Mouse (Mus musculus): ENCODE data around the gene Usp50.

Usp50 gene

DNA sequence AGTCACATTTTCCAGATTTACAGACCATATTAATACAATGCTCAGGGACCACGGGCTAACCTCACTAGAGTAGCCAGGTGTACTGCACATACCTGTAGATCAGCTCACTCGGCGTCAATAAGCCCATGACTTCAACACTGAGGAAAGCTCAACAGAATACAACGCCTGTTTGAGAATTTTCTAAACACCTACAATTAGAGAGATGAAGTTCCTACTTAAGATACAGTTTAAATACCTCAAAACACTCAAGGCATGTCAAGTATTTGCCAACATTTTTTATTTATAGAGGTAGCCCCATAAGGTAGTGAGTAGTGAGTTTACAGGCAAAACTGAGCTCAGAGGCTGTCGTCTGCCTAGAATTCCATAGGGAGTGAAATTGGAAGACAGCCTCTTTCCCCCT, 39.9 kb downstream of the Usp50 start:
- in situ Hi-C loops (cut with MboI), result no loop called here

DNA sequence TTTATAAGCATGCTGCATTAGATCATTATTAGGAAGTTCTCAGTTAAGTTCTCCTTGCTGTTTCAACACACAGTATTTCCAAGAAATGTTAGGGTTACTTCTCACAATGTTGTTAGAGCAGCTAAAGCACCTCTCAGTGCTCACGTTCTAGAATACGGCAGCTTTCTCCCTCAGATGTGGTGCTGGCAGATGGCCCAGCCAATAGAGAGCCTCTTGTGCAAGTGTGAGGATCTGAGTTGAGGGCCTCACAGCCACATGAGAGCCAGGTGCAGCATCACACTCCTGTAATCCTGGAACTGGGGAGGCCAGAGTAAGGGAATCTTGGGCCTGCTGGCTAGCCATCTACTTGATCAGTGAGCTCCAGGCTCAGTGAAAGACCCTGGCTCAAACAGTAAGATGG, 43.0 kb downstream of the Usp50 start:
- in situ Hi-C loops (cut with MboI), result no loop called here

DNA sequence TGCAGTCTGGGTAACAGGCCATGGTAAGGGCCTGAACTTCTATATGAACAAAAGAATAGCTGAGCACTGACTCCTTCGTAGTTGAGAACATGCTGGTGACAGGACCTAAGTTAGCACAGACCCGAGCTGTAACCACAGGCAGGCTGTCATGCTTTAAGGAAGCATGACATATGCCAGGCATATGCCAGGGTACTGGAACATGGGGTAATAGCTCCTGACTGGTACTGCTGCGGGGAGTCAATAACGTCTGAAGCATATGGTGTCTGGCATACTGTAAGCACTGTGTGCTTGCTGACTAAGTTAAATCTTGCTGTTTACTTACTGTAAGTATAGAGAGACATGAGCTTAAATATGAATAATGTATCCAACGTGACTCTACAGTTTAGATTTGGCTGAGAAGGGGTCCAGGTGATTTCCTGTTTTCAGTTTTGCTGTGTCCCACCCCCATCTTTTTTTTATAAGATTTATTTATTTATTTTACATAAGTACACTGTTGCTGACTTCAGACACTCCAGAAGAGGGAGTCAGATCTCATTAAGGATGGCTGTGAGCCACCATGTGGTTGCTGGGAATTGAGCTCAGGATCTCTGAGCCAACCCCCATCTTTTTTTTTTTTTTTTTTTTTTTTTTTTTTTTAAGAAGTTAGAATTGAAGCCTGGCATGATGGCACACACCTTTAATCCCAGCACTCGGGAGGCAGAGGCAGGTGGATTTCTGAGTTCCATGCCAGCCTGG, 47.8 kb downstream of the Usp50 start:
- in situ Hi-C loops (cut with MboI), result no loop called here

DNA sequence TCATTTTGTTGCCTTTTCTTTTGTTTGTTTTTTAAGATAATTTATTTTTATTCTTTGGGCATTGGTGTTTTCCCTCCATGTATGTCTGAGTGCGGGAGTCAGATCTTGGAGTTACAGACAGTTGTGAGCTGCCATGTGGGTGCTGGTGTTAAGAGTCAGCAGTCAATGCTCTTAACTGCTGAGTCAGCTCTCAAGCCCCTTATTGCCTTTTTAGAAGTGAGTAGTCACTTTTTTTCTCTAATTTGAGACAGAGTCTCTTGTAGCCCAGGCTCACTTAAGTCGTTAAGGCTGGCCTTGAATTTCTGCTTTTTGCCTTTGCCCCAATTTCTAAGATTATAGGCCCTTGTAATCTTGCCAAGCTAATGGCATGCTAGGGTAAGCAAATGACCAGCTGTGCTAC, 52.8 kb downstream of the Usp50 start:
- in situ Hi-C loops (cut with MboI), result no loop called here

DNA sequence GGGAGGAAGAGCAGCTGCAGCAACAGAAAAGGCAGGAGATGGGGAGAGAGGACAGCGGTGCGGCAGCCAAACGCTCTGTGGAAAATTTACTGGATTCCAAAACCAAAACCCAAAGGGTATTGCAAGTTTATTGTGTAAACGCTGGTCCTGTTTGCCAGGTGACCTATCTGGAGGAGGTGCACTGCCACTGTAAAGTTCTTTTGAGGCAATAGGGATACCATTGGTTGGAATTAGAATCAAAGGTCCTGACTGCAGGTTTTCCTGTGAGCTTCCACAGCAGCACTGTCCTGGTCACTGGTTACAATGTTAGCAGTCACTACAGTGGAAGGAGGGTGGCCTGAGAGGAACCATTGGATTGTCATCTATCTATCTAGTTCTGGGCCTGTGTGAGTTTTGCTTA, 54.1 kb downstream of the Usp50 start:
- in situ Hi-C loops (cut with MboI), result no loop called here

DNA sequence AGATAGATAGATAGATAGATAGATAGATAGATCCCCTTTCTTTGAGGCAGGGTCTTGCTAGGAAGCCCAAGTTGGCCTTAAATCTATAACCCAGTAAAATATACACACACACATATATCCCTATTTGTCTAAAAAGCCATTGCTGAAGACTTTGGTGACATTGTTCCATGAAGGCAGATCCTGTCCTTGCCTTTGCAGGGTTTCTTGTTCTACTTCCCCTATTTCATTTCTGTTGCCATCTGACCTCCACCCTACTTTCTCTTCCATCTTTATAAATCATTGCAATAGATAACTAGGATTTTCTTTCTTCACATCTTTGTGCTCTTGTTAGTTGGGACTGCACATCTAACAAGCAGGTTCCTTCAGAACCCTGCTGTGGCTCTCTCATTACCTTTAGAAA, 70.3 kb downstream of the Usp50 start:
- in situ Hi-C loops (cut with MboI), result no loop called here

DNA sequence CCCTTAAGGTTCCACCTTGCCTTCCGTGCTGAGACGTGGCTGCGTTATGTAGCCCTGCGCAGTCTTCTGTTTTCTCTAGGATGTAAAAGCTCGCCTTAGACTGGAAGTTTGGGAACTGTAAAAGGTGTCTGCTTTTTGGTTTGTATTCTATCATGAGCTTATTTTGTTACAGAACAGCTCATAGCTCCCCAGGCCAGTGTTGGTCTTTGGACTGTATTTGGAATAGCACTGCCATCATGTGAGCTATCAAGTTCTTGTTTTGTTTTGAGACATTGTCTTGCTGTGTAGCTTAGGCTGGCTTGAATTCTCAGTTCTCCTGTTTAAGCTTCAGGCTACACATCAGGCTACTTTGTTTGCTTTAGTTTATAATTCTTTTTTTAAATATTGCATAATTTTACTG, 70.7 kb downstream of the Usp50 start:
- in situ Hi-C loops (cut with MboI), result no loop called here

DNA sequence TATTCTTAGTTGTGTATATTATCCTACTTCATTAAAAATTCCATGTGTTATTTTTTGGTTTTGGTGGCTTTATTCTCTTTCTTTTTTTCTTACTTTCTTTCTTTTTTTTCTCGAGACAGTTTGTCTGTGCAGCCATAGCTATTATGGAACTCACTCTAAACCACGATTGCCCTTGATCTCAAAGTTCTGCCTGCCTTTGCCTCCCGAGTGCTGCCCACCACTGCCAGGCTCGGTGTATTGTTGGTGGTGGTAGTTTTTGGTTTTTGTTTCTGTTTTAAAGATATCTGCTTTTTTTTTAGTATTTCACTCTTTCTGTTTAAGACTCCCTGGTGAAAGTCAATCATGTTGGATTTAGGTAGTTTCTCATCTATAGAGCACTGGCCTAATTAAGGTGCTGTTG, 74.9 kb downstream of the Usp50 start:
- in situ Hi-C loops (cut with MboI), result no loop called here

DNA sequence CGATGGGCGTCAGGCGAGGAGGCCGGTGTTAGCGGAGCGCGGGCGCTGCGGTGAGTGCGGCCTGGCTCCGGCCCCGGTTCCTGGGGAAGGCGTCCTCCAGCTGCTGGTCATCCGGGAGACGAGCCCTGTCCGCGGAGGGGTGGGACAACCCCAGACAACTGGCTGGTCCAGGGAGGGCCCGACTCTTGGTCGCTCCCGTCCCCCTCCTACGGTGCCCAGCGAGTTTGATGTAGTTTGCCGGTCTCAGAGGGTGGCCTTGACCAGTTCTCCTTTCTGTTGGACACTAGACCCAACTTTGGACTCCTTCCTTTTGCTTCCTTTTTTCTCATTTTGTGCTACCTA, 75.9 kb downstream of the Usp50 start:
- in situ Hi-C loops (cut with MboI), result no loop called here

DNA sequence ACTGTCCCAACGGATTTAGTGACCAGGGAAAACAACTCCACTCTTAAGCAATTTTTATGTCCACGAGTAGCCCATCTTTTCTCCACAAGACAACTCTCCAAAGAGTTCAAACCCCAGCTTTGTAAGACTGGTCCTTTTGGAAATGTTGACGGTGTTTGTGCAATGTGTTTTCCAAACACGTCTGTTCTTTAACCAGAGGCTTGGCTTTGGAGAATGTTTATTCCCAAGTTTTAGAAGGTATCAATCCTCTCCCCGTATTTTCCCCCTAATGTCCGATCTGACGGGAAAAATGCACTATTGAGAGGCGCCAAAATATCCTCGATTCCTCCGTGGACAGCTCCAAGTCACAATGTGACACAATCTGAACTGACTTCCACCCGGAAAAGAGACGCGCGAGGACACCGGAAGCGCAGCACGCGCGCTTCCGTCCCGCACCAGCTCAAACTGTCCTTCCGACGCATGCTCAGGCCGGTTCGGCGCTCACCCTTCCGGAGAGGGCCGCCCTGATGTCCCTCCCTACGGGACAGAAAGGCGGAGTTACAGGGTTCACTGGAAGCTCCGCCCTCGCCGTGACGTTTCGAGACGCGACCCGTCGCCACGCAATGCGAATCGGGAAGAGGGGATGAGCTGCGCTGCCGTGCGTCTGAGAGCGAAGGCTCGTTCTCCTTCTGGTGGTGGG, 76.4 kb downstream of the Usp50 start, which contains the start of gene Usp8:
Gene Usp8, plus strand, starts transcription at position 570 of the 679 bp plus-strand sequence.
- in situ Hi-C loops (cut with MboI), result no loop called here

DNA sequence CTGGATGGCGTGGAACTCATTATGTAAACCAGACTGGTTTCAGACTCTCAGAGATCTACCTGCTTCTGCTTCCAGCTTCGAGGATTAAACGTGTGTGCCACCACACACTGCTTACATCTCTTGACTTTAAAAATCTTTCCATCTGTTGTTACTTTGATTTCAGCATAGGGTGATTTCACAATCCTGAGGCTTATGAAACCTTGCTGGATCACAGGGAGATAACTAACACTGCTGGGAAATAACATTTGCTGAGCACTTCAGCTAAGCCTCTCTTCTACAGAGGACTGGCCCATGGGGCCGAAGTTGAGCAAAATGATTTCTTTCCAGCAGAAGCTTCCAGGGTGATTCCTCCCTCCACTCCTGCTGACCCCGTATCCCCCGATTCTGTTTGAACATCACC, 88.0 kb downstream of the Usp50 start:
- in situ Hi-C loops (cut with MboI), result no loop called here

DNA sequence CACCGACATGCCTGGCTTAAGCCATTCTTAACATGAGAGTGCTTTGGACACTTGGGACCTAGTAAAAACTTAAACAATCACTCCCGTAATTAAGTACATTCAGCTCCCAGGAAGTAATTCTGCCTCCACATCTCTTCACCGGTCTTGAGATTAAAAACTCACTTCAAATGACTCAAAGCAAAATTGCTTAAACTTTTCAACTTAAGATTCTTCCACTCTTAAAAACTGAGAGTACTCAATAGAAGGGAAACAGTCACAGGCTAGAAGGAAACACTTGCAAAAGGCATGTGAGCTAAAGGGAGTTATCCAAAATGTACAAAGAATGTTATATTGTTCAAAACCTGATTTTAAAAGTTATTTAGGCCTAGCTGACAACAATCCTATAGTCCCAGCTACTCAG, 92.0 kb downstream of the Usp50 start:
- in situ Hi-C loops (cut with MboI), result no loop called here

DNA sequence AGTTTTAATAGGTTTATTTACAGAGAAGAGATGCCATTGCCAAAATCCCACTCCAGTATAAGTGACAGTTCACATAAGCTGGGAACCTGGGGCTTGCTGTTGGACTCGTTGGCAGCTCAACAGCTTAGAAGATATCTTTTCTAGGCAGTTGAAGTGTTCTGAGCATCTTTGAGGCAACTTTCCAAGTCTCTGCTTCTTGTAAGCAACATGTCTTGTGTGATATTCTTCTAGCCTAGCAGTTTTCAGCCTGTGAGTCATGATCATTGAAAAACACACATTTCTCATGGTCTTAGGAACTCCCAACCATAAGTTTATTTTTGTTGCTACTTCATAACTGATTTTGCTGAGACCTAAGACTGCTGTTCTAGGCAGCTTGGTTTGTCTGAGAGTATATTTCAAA, 100.3 kb downstream of the Usp50 start:
- in situ Hi-C loops (cut with MboI), result no loop called here

DNA sequence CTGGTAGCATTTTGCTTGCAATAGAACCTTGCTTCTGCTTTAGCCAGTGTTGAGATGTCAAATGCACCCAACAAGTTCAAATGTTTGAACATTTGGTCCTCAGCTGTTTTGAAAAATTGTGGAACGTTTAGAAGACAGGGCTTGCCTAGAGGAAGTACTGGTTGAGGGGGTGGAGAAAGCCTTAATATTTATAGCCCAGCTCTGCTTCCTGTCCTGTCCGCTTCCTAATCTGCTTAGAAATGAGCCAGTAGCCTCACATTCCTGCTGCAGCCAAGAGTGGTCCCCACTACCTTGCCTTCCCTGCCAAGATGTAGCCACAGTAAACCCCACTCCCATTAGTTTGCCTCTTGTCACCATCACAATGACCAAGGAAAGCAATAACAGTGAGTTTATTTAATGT, 100.9 kb downstream of the Usp50 start:
- in situ Hi-C loops (cut with MboI), result no loop called here

DNA sequence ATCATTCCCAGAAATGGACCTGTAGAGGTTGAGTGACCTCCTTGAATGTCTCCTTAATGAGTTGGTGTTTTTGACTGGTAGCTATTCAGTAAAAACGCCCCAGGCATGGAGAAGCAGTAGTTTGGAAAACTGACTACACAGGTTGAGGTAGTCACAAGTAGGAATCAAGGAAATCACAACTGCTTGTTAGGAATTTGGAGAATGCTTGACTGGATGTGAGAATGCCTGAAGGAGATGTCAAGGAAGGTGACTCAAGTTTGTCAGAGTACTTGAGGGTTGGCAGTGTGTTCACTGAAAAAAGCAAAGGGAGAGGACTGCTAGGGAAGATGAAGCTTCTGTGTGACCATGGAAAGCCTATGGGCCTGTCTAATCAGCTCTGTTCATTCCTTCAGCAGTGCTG, 105.9 kb downstream of the Usp50 start:
- in situ Hi-C loops (cut with MboI), result no loop called here

DNA sequence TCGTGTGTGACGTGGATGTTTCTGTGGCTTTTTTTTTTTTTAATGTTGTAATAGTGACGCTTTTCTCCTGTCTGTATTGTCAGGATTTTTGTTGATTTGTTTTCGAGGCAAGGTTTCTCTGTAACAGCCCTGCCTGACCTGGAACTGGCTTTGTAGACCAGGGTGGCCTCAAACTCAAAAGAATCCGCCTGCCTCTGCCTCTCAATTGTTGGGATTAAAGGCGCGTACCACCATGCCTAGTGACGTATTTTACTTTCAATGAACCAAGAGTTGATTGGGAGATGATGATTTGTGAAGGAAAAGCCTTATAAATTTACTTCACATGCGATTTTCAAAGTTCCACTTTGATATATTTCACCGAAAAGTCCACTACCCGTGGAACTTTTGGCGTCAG, 107.2 kb downstream of the Usp50 start, which contains the start of gene Gabpb1:
Gene Gabpb1, minus strand, starts transcription at position 216 of the 394 bp plus-strand sequence.
- in situ Hi-C loops (cut with MboI), result no loop called here

DNA sequence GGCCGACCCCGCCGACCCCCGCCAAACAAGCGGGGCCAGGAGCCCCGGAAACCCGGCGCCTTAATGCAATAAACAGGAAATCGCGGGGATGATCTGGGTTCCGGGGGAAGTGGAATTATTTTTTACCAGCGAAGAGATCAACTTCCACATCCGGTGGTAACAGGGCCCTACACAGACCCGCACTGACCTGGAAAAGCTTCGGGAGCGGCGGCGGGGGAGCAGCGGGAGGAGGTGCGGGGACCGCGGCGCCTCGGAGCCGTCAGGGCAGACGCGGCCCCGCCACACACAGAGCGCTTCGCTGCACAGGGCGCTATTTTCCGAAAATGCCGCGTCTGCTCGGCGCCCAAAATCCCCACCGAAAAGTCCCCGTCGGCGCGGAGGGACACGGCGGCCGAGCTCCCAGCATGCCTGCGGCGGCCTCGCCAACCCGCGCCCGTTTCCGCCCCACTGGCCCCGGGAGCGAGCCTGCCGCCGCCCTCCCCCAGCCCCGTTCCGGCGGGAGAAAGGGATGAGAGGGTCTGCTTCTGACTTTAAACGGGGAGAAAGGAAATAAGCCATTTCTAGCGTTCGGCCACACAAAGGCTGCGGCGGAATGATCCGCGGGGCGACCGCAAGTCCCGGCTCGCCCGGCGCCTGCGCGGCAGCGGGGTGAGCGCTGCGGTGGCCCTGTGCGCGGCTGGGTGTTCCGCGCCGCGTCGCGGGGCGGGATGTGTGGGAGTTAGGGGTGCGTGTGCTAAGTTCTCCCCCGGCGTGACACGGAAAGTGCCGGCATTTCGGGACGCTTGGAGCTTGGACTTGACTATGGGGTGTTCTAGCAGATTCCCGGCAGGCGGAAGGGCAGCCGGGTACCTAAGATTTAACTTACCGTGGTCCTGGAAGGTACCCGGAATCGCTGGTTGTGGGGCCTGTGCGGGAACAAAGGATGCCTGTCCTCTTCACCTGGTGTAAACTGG, 107.8 kb downstream of the Usp50 start:
- in situ Hi-C loops (cut with MboI), result no loop called here

DNA sequence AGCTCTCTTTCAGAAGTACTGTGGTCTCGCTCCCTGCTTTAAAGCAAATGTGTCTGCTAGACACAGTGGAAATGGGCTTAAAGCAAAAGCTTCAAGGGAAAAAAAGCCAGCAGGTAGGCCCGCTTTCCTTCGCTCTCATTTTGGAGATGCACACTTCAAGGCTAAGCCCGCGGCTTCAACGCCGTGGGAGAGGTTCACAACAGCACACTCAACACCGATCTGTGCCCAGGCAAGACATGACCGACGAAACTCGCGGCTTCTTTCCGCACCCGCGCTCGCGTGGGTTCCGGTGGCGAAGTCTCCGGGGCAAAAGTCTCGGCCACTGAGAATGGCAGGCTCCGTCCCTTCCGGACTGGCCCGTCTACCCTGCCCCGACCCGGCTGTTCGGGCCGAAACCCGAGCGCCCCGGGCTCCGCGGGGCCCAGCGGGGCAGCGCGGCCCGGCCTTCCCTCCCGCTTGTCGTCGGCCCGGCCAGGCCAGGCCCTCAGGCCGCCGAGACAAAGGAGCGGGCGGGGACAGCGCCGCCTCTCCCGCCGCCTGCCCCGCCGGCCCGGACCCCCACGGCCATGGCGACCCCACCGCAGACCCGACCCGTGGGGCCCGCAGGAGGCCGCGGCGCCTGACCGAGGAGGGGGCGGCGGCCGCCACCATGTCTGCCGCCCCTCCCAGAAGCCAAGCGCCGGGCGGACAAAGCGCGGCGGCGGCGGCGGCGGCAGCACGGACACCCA, 108.7 kb downstream of the Usp50 start:
- in situ Hi-C loops (cut with MboI), result no loop called here

DNA sequence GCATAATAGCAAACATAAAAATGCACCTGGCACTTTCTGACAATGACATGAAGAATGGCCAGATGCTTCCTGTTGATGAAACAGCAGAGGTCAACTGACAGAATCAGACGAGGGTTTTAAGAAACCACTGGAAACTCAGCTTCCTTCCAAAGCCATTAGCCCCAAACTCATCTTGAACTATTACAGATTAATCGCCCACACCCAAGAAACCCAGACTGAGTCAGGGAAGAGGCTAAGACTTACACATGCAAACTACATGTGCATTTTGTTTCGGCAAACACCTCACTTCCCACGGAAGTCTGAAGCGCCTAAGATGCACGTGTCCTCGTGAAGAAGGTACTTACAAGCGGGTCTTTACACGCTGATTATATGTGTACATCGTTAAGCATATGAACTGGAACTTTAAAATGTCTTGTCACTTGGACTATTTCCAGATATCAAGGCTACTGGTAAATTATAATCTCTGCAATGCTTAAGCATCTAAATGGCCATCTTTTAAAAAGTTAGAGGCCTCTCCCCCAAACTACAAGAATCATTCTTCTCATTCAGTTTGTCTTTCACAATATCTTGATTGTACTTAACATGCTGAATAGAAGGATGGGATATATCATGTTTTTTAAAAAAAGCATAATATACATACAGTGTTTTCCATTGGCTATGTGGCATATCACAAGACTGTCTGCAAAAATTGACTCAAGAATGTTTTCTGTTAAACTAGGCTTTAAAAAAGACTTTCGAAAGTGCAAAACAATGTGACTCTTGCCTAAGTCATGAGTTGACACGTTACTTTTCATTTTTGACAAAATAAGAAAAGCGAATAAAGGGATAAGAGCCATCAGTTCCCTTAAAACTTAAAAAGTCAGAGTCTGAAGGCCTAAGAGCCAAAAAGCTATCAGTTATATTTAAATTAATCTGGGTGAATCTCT, 109.7 kb downstream of the Usp50 start:
- in situ Hi-C loops (cut with MboI), result no loop called here

DNA sequence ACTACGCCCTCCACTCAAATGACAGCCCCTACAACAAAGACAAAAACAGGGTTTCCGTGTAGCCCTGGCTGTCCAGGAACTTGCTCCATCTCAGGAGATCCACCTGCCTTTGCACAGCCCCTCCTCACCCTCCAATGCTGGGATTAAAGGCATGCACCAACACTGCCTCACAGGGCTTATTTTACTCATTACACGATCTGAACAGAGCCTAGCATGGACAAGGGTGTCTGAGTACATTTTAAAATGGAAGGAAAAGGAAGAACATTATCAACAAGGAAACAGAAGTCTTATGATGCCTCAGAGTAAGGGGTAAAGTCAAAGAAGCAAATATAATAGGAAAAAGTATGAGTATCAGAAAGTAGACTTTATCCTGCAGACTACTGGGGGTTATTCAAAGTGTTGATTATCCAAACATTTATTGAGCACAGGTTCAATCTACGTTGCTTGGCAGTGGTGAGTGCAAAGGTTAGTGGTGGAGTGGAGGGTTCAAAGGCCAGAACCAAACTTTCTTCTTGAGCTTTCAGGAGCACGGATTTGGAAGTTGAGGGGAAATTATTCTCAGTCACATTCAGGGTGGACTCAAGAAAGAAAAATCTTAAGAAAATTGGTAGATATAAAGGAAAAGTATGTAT, 114.5 kb downstream of the Usp50 start:
- in situ Hi-C loops (cut with MboI), result no loop called here
